Mouse (Mus musculus): Measurements from ENCODE around the gene Tas2r134. TPM values are rescaled to one million over a fixed set of nuclear protein-coding genes. Genes with fewer than 3 reads are reported as not detected.

The Tas2r134 gene
- total RNA-seq, 1 experiment from 2014 or later, result not detected

DNA sequence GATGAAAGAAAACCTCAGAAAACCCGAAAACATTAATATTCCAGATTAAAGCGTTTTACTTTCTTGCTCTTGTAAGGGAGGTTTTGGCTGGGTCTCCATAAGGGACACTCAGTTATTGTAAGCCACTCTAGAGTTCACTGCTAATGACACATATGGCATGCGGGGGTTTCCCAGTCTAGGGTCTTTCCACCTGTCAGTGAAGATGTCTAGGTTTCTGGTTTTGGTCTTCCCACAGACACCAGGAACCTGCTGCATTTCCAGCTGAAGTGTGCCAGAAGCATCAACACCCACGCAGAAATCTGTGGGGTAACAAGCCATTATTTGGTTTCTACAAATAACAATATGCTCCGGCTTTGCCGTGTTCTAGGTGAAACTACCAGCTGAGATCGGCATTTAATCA, 14.3 kb downstream of the Tas2r134 start:
- ATAC-seq (replicated peaks in 1 of 2; ENCODE audit: insufficient read depth in 1 of 2, low FRiP score in 2 of 2, low TSS enrichment in 1 of 2, low read depth in 1 of 2, poor library complexity in 2 of 2, severe bottlenecking in 2 of 2), result no peak

DNA sequence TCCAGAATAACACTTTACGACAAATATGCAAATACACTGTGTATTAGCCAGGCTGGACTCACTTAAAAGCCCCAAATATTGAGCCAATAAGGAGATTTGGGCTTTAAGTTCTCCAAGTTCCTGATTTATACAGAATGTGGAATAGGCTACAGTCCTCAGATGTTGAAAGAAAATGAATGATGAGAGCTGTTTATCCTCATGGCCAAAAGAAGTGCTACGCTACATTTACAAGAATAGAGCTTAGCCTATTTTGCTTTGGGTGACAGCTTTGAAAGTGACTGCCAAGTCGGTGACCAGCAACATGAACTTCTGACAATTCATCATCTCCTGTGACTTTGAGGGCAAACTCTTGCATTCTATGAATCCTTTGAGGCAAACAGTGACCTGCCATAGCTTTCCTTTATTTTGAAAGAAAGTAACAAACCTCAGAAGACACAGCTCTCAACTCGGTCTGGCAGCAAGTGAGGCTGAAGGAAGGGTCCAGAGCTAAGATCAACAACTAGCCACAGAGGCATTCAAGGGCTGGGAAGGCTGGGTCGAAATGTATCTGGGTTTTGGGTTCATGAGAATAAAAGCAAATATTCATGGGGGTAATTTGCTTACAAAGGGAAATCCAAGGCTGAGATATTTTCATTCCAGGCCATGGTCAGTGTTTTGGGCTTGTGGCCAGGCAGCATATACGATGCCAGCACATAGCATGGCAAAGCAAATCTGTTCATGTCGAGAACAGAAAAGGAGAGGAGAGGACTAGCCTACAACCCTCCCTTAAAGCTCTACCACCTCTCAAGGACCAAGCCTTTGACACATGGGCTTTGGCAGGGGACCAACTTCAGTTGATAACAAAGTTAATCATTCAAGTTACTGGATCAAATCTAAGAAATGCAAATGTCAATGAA, 16.2 kb downstream of the Tas2r134 start:
- ATAC-seq (replicated peaks in 1 of 2; ENCODE audit: insufficient read depth in 1 of 2, low FRiP score in 2 of 2, low TSS enrichment in 1 of 2, low read depth in 1 of 2, poor library complexity in 2 of 2, severe bottlenecking in 2 of 2), result no peak

DNA sequence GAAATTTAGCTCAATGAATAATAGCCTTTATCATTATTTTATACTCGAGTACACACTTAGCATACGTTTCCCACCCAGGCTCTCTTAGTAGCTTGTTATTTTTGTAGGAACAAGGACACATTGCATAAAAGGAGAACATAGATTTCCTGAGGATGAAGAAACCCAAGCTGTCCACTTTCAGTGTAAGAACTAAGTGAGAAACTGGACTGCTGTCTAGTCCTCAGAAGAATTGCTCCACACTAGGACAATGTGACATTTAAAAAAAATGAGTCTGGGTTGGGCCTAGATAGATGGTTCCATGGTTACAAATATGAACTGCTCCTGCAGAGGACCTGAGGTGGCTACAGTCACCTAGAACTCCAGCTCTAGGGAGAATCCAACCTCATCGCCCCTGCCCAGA, 20.7 kb downstream of the Tas2r134 start:
- no peak for ATAC-seq (replicated peaks in 1 of 2; ENCODE audit: insufficient read depth in 1 of 2, low FRiP score in 2 of 2, low TSS enrichment in 1 of 2, low read depth in 1 of 2, poor library complexity in 2 of 2, severe bottlenecking in 2 of 2)

DNA sequence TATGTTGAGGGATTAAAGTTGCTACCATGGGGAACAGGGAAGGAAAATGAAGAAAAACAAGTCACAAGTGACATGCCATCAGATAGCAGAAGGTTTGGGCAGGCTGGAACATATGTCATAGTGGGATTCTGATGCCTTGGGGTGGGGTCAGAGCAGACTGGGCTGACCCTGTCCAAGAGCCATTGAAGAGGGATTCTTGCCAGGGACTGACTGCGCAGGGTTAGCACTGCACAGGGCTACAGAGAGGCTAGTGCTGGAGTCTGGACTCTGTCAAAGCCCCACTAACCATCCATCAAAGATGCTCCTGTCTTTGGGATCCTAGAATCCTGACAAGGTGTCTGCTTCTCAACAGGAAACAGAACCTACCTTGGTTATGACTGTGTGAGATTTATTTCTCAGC, 22.6 kb downstream of the Tas2r134 start:
- no peak for ATAC-seq (replicated peaks in 1 of 2; ENCODE audit: insufficient read depth in 1 of 2, low FRiP score in 2 of 2, low TSS enrichment in 1 of 2, low read depth in 1 of 2, poor library complexity in 2 of 2, severe bottlenecking in 2 of 2)

DNA sequence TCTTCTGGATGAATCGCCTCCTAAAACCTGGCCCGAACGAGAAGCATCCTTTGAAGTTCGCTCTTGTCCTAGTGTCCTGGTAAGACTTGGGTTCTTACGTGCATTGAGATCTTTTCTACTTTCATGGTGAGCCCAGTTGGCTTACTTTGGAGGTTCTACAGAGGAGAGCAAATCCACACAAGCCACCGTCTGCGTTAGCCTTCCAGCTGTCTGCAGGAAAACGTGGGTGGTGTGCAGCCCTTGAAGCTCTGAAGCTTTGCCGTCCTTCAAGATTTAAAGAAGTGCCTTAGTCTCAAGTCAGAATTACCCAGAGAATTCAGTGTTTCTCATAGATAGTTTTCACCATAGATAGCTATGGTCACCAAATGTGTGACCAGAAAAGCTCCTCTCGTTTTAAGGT, 24.8 kb downstream of the Tas2r134 start:
- no peak for ATAC-seq (replicated peaks in 1 of 2; ENCODE audit: insufficient read depth in 1 of 2, low FRiP score in 2 of 2, low TSS enrichment in 1 of 2, low read depth in 1 of 2, poor library complexity in 2 of 2, severe bottlenecking in 2 of 2)

DNA sequence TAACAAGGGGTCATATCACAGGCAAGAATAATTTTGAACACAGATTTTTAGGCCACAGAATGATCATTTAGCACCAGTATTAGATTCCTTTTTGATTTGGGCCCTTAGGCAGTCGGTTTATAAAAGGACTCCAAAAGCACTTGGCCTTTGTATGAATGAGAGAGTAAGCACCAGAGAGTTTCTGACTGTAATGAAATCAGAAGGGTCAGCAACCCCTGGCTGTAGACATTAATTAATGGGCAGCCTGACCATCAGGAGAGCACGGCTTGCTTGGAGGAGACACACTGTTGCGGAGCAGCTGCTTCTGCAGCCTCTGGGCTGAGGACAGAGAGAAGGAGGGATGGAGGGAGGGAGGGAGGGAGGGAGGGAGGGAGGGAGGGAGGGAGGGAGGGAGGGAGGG, 30.4 kb downstream of the Tas2r134 start:
- ATAC-seq (replicated peaks in 1 of 2; ENCODE audit: insufficient read depth in 1 of 2, low FRiP score in 2 of 2, low TSS enrichment in 1 of 2, low read depth in 1 of 2, poor library complexity in 2 of 2, severe bottlenecking in 2 of 2), result no peak

DNA sequence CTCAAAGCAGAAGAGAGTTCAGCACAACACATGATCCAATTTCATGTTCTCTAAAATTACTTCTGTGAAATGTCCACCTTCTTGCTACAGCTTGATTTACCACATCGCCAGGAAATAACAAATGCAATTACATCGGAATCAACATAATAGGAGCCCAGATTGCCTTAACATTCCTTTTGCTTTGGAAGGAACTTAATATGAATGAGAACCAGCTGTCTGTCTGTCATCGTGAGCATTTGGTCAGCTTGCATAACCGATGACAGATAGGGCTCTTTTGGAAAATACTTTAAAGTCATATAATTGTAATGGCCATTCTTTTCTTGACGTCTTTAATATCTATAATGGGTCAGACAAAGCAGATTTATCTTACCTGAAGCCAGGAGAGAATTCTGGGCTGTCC, 31.0 kb downstream of the Tas2r134 start:
- no peak for ATAC-seq (replicated peaks in 1 of 2; ENCODE audit: insufficient read depth in 1 of 2, low FRiP score in 2 of 2, low TSS enrichment in 1 of 2, low read depth in 1 of 2, poor library complexity in 2 of 2, severe bottlenecking in 2 of 2)

DNA sequence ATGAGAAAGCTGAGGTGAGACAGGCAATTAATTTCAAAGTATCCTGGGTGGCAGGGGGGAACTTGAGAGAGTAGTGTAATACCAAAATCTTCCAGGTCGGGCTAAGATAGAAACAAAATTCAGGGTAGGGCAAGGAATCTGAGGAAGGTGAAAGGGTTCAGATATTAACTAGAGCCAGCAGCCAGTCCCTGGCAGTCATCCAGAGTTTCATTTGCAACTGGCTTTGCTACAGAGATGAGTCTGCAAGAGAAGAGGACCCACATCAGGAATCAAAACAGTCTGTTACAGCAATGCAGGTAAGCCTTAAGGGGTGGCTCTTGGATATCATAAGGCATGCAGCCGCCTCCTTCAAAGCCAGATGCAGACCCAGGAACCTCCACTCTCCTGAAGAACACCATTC, 47.0 kb downstream of the Tas2r134 start:
- no peak for ATAC-seq (replicated peaks in 1 of 2; ENCODE audit: insufficient read depth in 1 of 2, low FRiP score in 2 of 2, low TSS enrichment in 1 of 2, low read depth in 1 of 2, poor library complexity in 2 of 2, severe bottlenecking in 2 of 2)

All from hematopoietic stem cell, adult 5-6 weeks (primary cell).